Mouse (Mus musculus) thymus, adult 2 months (tissue): ENCODE measurements at regions not wholly inside any gene's neighbourhood (a gene's known extent, or its start where the extent isn't known, plus 50 kb on each side); places are given as distances from the start of the nearest gene placed in this dataset.

Experiments used
- CTCF ChIP-seq: fragments of 200-500 bp; IDR thresholded peaks from 2 replicates; pipeline ENCODE4 v1.5.1; 2012; ENCODE audit warnings: mild to moderate bottlenecking, control low read depth, low read length, moderate library complexity, borderline replicate concordance; ENCODE audit not compliant: control insufficient read depth, poor library complexity, insufficient read depth; ENCODE audit errors: extremely low read depth
- POLR2A ChIP-seq: fragments of 200-500 bp; IDR thresholded peaks from 2 replicates; pipeline ENCODE4 v1.6.1; 2012; ENCODE audit warnings: mild to moderate bottlenecking, low read length, control low read depth, moderate library complexity; ENCODE audit not compliant: control insufficient read depth, poor library complexity, insufficient read depth; ENCODE audit errors: extremely low read depth

DNA sequence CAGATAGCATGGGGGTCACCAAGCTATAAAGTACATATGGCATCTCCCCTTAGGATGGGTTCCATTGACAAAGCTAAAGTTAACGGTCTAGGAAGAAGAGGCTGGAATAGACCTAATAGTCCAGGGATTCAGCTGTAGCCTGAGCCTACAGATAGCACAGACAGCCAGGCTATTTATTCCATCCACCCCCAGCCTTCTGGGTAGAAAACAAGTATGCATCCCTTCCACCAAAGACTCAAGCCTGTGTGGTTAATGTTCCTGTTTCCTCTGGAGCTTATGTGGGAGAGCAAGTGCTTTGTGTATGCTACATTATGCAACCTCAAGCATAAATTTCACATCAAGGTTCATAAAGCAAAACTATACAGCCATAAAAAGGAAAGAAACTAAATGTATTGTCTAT, 955.8 kb downstream of the Basp1 start:
- TF ChIP-seq CTCF, result no peak
- TF ChIP-seq POLR2A, result no peak
